Mouse (Mus musculus): ENCODE results near the gene Pgr. TPM values are rescaled to one million over a fixed set of nuclear protein-coding genes. Genes with fewer than 3 reads are reported as not detected.

The Pgr gene
- polyA plus RNA-seq (2012; rRNA removed; ENCODE audit: low replicate concordance): 0.05 and 1.0 TPM in 2 replicates

GRCm38 (mm10) chr9:8899616-8900202 is at the start of gene Pgr:
TSS of gene Pgr (plus strand) at chr9:8899833.

GRCm38 (mm10) chr9:8971491-8971890 is 71.9 kb downstream of the Pgr start, which contains the start of gene Gm16485:
TSS of gene Gm16485 (plus strand) at chr9:8971791.

Other genes with a start within 250 kb of the Pgr start
- gene Gm16485, start 72.0 kb downstream of the Pgr start, polyA plus RNA-seq (2012; rRNA removed; ENCODE audit: low replicate concordance): not detected in 2 replicates

Data from duodenum, adult 2 months (tissue).